Mouse (Mus musculus): ENCODE results near the gene Dlx6.

DNA sequence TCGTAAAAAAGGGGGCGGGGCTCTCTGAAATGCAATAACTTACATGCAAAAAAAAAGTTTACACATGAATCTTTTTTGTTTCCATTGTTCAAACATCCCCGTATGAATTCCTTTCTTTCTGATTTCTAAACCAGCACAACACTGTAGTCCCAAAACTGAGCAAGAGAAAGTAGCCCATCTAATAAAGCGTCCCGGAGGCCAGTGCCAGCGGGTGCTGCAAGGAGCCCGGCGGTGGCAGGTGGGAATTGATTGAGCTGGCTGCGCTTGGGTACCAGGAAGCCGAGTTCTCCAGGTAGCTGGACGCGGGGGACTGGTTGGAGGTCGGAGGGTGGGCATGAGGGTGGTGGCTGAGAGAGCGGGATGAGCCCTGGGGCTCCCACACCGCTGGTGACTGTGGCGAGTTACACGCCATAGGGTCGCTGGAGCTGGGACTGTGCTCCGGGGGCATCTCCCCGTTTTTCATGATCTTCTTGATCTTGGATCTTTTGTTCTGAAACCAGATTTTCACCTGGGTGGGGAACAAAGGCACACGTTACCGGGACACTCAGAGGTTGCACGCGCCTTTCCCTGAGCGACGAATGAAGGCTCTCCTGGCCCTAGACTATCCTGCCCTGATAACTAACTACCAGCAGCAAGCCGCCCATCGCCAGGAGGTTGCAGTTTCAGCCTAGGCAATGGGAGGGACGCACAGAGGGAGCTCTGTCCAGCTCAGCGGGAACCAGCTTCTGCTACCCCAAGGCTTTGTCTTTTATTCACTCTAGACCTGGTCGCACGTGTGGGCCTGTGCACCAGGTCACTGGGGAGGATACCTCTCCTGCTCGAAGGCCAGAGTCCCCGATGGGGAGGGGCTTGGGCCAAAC is 15.1 kb downstream of the Dlx6 start:
- TF ChIP-seq CTCF (IDR thresholded peaks at IDR 0.05; ENCODE audit: borderline replicate concordance, insufficient read depth, low read depth, low read length) (no peak), POLR2A (IDR thresholded peaks at IDR 0.05; ENCODE audit: borderline replicate concordance, insufficient read depth, low read length) (no peak)

Data from cerebellum, adult 2 months (tissue).